Mouse (Mus musculus) cerebellum, postnatal 10 days (tissue): ENCODE measurements around the gene Gpsm3.

ENCODE experiments used
- DNase-seq, 2 experiments: peaks; one replicate each; pipeline ENCODE4 v3.0.0; 2021; ENCODE audit warnings: mixed read lengths in 2 of 2

Gene Gpsm3

GRCm38 (mm10) chr17:34604511-34605237, 15.1 kb downstream of the Gpsm3 start:
- DNase-seq: no peak

DNA sequence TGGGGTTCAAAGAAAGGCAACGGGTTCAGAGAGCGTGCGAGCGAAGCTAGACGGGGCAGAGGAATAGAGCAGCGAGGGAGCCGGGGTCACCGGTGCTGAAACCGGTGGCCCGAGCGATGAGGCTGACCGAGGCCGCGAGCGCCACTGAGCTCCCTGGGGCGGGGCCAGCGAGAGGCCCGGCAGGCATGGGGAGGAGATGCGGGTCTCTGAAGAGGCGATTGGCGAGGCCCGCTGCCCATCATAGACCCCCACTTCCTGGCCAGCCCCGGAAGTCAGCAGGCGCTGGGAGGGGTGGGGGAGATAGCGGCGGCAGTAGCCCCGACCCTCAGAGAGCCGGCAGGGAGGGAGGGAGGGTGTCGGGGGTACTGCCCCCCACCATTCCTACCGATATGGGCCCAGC, 16.0 kb downstream of the Gpsm3 start:
- DNase-seq: peak; percentile 99

DNA sequence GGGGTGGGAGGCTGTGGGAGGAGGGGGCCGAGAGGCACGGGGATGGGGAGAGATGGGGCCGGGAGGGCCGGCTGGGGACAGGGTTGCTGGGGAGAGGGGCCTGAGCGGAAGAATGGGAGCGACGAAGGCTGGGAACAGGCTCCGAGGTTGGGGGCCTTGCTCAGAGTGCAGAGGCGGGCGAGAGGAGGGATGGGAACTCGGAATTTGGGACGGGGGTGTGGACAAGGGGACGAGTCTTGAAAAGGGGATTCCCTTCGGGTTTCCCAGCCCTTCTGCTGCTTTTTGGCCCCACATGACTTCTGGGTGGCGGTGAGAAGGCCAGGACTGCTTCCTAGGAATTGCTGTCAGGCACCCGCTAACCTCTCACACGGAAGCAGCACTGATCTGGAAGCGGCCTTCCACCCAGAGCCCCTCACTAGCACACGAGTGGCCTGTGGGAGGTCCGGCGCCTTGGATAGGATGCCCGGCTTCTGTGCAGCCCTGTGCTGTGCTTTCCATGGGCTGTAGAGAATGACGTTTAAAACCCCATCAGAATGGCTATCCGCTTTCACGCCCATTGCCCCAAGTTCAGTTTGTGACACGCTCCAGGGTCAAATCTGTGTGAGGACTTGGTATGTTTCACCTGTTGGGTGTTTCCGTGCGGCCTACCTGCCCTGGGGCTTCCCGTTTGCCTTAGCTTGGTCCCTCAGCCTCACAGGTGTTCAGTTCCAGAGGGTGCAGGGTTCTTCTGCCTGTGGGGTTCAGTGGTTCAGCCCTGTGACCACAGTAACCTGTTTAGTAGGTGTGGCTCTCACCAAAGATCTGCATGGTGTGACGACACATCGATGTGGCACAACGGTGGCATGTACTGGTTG, 16.8 kb downstream of the Gpsm3 start:
- DNase-seq: no peak

DNA sequence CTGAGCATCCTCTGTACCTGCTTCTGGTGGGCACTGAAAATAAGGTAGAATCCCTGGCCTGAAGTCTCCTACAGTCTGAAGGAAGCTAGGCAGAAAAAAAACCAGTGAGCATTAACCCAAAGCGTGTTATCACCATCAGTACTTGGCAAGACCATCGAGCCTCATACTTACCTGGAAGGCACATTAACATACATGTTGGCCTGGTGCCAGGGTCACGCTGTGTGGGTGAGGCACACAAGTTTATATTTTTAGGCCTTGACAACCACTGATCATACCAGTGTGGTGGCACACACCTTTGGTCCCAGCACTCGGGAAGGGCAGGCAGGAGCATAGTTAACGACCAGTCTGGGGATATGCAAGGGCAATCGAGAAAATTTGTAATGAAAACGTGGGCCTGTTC, 18.4 kb downstream of the Gpsm3 start:
- peak; percentile 60 to 65 for DNase-seq

GRCm38 (mm10) chr17:34611050-34611449, 21.4 kb downstream of the Gpsm3 start:
- peak; percentile 52 to 57 for DNase-seq

GRCm38 (mm10) chr17:34613054-34613645, 23.5 kb downstream of the Gpsm3 start:
- DNase-seq: no peak

- DNase-seq: no peak
These were observed 24.2 kb downstream of the Gpsm3 start for GRCm38 (mm10) chr17:34613830-34614229.

DNA sequence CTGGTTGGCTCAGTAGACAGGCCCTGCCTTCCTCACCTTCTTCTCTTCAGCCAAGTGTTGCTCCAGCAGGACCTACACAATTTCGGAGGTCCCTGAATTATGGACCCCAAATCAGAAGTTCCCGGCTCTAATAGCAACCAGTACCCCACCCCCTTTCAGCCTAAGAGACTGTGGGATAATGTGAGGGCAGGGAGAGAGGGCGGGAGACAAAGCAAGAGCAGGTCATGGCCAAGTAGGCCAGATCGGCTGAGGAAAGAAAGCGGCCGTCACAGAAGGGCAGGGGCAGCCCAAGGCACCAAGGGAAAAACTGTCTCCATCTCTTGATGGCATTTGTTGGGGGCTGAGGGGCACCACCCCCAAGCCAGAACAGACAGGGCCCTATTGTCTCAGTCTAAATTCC, 26.3 kb downstream of the Gpsm3 start, which contains the start of gene Egfl8:
Egfl8 (minus strand) TSS at position 101 of the 400 bp plus-strand sequence.
- DNase-seq: no peak

DNA sequence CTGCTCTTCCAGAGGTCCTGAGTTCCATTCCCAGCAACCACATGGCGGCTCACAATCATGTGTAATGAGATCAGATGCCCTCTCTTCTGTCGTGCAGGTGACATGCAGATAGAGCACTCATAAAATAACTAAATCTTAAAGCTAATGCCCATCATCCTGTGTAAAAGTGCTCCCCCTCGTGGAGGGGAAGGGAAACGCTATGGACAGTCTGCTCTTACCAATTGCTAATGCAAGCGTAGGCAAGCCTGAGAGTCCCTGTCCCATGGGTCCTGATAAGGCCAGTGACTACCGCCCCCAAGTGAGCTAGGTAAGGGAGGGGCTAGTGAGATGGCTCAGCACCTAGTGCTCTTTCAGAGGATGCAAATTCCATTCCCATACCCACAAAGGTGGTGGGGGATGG, 29.4 kb downstream of the Gpsm3 start:
- peak; percentile 79 to 81 for DNase-seq

GRCm38 (mm10) chr17:34621006-34621405, 31.4 kb downstream of the Gpsm3 start:
- no peak for DNase-seq

GRCm38 (mm10) chr17:34623161-34623560, 33.6 kb downstream of the Gpsm3 start:
- DNase-seq: no peak

GRCm38 (mm10) chr17:34624981-34625380, 35.4 kb downstream of the Gpsm3 start:
- DNase-seq: no peak

- DNase-seq: no peak
These were observed 36.6 kb downstream of the Gpsm3 start for GRCm38 (mm10) chr17:34626062-34626772.

GRCm38 (mm10) chr17:34626773-34627092, 37.1 kb downstream of the Gpsm3 start:
- DNase-seq: peak; percentile 73 to 79

GRCm38 (mm10) chr17:34627093-34627942, 37.7 kb downstream of the Gpsm3 start:
- DNase-seq: peak; percentile 93 to 95

DNA sequence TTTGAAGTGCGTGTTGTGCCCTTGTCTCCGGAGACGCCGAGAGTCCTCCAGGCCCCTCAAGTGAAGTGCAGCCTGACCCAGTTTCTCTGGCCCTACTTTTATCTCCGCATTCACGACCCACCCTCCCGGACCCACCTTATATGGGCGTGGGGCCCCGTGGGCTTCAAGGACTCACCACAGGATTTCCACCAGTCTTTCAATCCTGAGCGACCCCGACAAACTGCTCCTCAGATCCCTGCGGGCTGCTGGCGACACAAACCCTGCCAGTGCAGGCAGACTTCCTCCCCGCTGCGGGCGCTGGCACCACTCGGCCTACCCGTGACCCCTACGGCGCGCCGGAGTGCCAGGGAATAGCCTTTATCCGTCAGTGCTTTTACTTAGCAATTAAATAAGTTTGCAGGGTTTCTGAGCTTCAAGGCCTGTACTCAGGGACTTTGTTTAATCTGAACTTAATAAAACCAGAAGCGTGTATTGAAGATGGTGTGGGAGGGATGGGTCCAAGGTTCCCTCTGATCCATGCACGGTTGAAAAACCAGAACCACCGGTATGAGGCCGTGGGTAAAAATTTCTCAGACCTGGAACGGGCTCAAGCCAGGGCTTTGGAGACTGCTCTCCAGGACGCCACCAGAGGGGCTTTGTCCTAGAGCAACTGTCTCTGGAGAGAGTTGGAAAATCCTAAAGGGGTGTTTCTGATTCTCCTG, 38.5 kb downstream of the Gpsm3 start, which contains the start of gene Ppt2:
Ppt2 (minus strand) TSS at position 568 of the 701 bp plus-strand sequence.
- peak; percentile 82 to 86 for DNase-seq

DNA sequence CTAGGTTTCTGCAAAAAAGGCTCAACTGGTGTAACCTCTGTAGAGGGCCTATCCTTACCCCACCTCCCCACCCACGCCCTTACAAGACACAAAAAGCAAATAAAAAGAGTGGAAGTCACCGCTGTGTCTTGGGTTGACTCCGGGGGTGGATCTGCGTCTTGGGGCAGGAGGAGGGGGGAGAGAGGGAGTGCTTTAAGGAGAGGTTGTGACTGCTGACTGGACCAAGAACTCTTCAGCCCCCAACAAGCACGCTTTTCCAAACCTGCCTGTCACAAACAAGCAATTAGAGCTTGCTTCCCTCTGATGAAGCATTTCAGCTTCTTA, 39.0 kb downstream of the Gpsm3 start:
- DNase-seq: peak in 1 of 2 experiments; percentile 27

GRCm38 (mm10) chr17:34629221-34629751, 39.7 kb downstream of the Gpsm3 start, which contains the start of gene Prrt1:
Gene Prrt1, plus strand, starts transcription at chr17:34629533.
- DNase-seq: peak; percentile 72 to 74

- peak; percentile 86 for DNase-seq
These were observed 40.4 kb downstream of the Gpsm3 start for GRCm38 (mm10) chr17:34629796-34630603.

- peak; percentile 71 to 78 for DNase-seq
These were observed 41.2 kb downstream of the Gpsm3 start for GRCm38 (mm10) chr17:34630761-34631301.
